Mouse (Mus musculus): Measurements from ENCODE around the gene Zmynd8.

Gene Zmynd8

DNA sequence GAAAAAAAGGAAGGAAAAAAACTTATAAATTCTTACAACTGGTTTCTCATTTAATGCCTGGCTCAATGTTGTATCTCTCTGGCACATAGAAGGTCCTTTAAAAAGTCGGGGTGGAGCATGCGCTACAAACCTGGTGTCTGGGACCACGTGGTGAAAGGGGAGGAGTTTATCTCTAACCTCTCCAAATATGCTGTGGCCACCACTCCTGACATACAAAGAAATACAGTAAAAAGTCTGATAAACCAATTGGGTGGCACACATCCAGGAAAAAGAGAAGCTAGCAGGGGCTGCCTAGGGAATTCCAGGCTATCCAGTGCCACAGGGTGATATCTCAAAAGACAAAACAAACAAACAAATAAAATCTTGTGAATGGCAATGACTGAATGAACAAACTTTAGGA lies 1.1 kb upstream of the Zmynd8 start:
- DNase-seq (ENCODE audit: extremely low read depth, low read depth, low spot score) = no peak

DNA sequence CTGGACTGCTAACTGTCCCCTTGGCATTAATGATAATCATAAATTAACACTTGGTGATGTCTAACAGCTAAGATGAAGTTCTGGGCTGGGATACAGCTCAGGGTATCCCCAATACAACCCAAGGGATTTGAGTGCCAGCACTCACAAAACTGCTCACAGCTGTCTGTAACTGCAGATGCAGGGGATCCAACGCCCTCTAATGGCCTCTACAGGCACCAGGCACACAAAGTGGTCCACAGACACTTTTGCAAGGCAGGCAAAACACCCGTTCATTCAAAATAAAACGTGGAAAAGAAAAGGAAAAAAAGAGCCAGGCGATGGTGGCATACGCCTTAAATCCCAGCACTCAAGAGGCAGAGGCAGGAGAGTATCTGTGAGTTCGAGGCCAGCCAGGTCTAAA lies 658 bp upstream of the Zmynd8 start:
- DNase-seq (ENCODE audit: extremely low read depth, low read depth, low spot score) = no peak

DNA sequence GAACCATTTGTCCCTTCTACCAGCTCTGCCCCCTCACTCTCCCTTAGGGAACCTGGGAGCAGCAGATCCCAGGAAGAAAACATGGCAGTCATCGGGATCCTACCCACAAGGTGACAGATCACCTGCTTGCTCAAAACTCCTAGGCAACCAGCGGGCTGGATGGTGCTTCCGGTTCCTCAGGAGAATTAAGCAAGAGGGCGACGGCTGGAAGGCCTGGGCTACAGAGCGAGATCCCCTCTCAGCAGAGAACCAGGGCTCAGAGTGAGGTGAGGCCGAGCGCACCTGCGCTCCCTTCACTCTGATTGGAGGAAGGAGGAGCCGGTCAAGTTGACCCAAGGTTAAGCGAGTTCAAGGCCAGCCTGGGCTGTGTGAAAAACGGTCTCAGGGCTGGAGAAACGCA lies 2.6 kb downstream of the Zmynd8 start:
- DNase-seq (ENCODE audit: extremely low read depth, low read depth, low spot score) = no peak

DNA sequence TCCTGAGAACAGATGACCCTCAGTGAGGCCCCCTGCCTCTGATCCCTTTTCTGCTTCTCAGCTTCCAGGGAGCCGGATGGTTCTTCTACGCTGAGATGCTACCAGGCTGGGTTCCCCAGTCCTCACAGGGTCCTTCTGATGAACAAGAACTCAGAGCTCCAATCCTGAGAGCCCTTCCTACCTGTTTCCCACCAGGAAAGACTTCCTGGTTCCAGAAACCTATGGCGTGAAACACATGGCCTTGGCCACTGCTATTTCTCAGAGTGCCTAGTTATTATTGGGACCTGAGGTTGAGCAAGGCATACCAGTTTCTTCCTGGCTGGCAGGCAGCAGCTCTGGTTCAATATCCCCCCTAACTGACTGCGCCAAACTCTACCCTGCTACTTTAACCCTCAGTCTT lies 3.1 kb downstream of the Zmynd8 start:
- DNase-seq (ENCODE audit: extremely low read depth, low read depth, low spot score) = no peak

DNA sequence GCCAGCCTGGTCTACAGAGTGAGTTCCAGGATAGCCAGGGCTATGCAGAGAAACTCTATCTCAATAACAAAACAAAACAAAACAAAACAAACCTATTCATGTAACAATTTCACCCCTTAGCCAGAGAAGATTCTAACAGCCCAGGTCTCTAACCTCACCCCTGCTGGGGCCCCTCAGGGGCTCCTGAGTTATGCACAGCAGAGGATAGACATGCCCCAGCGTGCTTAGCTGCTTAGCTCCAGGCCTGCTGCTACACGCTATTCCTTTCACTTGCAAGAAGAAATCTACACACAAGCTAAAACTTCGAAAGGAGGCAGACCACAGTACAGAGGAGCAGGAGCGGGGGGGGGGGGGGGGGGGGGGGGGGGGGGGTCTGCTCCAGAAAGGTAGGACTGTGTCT lies 4.3 kb downstream of the Zmynd8 start:
- no peak for DNase-seq (ENCODE audit: extremely low read depth, low read depth, low spot score)

DNA sequence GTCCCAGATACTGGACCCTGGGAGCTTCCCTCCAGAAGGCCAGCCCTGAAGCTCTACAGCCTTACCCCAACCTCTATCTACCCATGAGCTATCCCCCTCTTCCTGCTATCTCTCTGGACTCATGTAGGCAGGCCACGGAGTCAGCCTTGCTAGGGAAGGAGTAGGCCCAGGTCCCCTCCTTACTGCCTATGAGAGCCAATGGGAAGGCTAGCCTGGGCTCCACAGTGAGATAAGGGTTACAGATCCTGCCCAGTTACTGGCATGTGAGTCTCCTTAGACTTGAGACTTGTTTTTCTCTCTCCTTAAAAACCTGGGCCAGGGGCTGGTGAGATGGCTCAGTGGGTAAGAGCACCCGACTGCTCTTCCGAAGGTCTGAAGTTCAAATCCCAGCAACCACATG lies 5.6 kb downstream of the Zmynd8 start:
- no peak for DNase-seq (ENCODE audit: extremely low read depth, low read depth, low spot score)

DNA sequence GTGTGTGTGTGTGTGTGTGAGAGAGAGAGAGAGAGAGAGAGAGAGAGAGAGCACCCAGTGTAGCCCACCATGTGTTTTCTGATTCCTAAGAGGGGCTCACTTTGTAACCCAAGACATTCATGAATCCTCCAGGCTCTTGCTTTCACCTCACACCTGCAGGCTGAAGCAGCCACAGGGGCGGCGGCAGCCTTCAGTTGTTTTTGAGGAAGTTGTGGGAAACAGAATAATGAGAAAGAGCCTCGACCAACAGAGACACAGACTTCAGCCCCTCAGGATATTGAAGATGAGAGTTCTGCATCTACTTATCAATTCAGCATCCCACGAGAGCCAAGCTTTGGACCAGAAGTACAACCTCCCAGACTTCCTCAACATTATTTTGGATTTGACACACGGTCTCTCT lies 6.2 kb downstream of the Zmynd8 start:
- no peak for DNase-seq (ENCODE audit: extremely low read depth, low read depth, low spot score)

DNA sequence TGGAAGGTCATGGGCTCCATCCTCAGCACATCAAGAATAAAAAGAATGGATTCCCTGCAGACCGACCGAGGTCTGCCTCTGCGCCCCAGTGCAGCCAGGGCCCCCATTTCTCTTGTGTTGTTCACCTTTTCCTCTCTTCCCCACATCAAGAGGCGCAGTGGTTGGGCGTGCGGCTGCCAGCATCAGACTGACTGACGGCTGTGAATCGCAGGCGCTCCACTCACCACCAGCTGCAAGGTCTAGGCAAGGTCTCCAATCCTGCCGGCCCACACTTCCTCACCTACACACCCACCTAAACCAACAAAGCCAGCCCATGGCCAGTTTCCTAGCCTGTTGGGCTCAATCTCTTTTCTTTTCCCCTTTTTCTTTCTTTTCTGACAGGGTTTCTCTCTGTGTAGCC lies 8.4 kb downstream of the Zmynd8 start:
- no peak for DNase-seq (ENCODE audit: extremely low read depth, low read depth, low spot score)

DNA sequence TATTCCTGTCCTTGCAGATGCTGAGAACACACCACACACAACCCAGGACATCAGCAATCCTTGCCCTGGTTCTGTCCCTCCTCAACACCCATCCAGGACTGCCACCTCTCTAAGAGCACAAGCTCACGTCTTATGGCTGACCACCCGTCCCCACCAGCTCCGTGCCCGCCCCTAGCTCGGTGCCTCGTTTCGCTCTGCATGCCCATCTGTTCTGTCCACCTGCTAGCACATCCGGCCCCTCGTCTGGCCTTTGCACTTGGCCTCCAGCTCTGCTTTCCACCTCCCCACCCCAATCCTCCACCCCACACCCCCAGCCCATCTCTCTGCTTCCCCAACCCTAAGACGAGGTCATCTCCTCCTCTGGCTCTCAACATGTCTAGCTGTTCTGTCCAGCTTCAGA lies 8.9 kb downstream of the Zmynd8 start:
- DNase-seq (ENCODE audit: extremely low read depth, low read depth, low spot score) = no peak

DNA sequence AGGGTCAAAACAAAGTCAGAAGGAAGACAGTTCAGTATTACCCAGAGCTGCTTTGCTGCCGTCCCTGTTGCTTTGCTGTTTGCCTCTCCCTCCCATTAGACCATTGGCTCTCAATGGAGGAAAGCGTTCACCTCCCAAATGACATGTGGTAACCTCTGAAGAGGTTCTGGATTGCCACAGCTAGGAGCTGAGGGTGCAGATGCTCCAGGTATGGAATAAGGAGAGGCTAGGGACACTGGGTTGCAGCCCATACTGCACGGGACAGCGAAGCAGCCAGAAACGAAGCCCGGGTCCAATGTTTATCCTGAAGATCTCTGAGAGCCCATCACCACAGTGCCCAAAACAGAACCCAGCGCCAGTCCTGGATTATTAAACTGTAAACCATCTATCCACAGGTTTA lies 9.6 kb downstream of the Zmynd8 start:
- no peak for DNase-seq (ENCODE audit: extremely low read depth, low read depth, low spot score)

DNA sequence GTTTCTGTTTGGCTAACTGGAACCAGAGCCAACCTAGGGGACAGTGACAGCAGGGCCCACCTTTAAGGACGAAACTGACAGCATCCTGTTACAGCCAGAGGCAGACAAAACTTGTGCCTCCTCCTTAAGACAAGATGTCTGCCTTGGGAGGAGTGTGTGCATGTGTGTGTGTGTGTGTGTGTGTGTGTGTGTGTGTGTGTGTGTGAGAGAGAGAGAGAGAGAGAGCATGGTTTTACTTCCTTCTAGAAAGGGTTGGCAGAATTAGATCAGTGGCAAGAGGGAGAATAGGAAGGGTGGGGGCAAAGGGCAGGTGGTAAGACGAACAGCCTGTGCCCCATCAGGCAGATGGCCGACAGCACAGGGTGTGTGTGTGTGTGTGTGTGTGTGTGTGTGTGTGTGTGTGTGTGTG lies 10.0 kb downstream of the Zmynd8 start:
- no peak for DNase-seq (ENCODE audit: extremely low read depth, low read depth, low spot score)

DNA sequence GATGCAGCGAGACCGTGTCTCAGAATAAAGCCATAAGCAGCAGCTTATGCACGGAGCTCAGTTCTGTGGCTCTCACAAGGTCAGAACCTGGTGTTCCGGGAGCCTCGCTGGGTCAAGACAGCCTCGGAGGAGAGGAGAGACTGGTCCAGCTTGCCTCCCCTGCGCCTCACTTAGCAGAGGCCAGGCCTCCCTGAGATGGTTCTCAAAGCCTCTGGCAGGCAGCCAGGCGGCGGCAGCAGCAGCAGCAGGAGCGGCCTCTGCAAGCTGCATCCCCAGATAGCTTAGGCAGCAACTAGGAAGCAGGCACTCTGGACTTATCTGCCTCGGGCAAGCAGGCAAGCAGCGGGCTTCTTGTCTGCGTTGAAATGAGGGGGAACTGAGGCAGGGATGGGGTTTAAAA lies 10.4 kb downstream of the Zmynd8 start:
- no peak for DNase-seq (ENCODE audit: extremely low read depth, low read depth, low spot score)

DNA sequence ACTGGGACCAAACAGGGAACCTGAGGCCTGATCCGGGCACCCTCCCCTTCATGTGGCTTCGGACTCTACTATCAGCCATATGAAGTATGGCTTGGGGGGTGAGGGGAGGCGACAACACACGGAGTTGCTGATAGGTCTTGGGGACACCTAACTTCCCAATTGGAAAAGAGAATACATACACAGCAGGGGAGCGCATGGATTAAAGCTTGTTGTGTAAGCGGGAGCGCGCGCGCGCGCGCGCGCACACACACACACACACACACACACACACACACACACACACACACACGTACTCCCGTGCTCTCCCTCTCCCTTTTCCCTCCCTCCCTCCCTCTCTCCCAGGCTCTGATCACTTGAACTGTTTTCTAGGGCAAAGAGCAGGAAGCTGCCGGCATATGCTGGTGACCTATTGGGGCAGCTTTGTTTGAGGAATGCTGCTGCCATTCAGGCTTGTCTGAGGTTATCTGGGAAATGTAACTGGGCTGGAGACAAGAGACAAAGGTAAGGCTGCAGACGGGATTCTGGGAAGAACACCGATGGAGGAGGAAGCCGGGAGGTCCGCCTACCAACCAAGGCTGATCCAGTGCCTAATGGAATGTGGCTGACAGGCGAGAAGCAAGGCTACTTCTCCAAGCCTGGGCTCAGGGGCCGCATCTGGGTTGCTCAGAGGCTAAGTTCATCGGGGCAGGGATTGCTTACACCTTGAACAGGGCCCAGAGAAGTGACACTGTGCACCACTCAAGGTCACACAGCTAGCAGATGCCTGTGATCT lies 11.8 kb downstream of the Zmynd8 start:
- DNase-seq (ENCODE audit: extremely low read depth, low read depth, low spot score) = no peak

DNA sequence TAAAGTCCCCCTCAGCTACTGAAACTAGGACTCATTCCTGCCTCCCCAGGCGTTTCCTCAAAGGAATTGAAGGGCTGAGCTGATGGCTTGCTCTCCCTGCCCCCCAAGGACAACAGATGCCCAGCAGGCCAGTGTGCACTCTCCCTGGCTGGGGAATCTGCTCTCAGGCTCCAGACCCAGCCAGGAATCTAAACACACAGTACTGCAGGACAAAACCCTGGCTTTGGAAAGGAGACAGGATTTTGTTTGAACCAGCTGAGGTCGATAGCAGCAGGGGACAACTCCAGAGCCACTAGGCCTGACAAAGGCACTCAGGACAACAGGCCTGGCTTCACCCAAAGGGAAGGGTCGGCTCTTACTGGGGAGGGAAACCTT lies 12.3 kb downstream of the Zmynd8 start:
- DNase-seq (ENCODE audit: extremely low read depth, low read depth, low spot score) = no peak

DNA sequence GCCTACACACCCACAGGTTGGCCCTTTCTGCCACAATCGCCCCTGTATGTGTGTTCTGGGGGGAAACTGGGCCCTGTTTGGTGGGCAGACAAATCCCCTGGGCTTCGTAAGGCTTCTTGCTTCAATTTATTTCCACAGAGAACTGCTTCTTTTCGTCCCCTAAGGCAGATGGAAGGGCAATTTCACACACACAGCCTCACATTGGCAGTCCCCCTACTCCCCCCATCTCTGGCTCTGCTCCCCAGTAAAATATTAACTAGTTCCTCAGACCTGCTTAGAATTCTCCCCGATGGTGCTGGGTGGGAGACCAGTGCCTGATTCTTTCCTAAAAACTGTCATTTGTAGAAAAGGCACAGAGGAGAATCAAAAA lies 12.9 kb downstream of the Zmynd8 start:
- no peak for DNase-seq (ENCODE audit: extremely low read depth, low read depth, low spot score)

DNA sequence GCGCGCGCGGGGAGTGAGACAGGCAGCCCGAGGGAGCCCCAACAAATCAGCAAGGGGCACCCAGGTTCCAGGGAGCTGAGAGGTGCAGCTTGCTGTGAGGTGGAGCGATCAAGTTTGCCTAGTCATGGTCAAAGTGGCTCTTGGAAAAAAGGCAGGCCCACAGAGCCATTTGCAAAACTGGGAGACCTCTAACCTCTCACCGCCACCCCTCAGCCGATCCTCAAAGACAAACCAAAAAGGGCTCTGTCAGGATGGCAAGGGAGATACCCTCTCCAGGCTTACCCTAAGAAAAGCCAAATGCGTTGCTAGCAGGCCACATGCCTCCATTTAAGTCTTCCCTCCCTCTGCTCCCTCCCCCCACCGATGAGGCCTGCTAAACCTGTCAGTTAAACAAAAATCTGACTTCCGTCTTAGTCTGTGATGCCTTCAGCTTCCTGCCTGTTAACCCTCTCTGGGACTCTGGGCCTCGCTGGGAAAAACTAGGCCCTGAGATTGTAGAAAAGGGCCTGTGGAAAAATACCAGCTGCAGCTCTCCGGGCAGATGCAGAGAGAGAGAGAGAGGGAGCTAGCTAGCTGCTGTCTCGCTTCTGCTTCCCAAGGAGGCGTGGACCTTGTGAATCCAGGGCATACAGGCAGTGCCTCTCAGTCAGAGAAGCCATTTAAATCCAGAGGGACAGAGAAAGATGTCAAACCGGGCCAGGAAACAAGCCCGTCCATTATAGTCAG lies 13.4 kb downstream of the Zmynd8 start:
- DNase-seq (ENCODE audit: extremely low read depth, low read depth, low spot score) = no peak

DNA sequence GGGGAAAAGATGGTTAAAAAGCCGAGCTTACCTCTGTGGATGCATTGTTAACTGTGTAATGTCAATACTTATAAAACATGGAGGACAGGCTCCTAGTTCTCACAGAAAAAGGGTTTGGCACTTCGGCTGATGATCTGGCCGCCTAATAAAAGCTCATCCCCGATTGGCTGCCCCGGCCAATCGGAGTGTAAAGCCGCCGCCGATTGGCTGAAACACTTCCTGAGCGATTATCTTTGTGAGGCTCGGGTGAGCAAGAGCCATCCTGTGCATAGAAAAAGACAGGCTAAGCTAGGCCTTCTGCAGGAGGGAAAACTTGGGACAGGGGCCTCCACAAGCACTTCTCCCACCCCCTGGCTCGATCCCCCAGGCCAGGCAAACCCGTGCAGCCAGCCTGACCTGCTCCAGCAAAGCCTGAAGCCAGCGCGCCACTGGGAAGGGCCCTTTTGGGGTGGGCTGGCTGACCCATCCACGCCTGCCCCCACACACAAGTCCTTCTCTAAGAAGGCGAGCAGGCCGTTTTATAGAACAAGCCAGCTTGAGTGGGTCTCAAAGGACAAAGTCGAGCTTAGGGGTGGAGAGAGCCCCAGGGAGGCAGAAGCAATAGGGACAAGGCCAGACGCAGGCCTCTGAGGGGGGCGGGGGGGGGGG lies 14.1 kb downstream of the Zmynd8 start:
- DNase-seq (ENCODE audit: extremely low read depth, low read depth, low spot score) = no peak

DNA sequence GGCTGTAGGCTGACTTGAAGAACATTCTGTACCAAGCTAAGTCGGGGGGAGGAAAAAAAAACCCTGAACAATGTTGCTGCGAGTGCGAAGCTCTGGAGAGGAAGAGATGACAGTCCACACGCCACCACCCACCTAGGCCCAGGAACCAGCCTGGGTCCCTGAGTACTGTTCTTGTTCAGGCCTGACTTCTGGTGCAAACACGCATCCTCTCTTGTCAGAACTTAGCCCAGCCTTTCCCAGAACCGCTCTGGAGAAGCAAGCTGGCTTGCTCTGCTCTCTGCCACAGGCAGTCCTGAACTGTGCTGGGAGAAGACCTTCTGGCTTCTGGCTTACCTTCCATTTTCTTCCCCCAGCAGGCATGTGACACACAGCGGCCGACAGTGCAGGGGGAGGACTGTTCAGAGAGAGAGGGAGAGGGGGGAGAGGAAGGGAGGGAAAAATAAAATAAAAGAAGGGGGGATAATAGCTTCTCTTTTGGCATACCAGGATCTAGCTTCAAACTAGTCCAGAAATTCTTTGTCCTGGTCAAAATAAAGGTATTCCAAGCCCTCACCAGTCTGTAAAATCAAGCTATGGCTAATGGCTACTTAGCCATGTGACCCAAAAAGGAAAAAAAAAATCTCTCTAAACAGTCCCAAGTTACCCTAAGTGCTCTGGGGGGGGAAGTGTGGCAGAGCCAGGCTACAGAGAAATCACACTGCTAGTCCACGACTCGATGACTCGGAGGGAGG lies 14.8 kb downstream of the Zmynd8 start:
- DNase-seq (ENCODE audit: extremely low read depth, low read depth, low spot score) = peak; percentile 73

DNA sequence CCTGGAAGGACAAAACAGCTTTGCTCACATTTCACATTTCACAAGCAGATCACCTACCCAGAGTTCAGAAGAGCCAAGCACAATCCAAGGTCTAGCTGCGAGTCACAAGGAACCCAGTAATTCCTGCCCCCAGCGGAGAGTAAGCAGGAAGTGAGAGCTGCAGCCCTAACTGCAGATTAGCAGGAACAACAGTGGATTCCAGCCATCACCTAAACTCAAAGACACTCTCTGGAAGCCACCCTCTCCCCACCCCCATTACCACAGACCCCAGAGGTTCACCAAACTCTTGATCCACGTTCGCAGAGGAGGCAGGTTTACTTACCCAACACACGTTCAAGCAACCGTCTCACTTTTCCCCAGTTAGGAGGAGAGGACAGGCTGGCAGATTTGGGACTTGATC lies 15.8 kb downstream of the Zmynd8 start:
- DNase-seq (ENCODE audit: extremely low read depth, low read depth, low spot score) = no peak

DNA sequence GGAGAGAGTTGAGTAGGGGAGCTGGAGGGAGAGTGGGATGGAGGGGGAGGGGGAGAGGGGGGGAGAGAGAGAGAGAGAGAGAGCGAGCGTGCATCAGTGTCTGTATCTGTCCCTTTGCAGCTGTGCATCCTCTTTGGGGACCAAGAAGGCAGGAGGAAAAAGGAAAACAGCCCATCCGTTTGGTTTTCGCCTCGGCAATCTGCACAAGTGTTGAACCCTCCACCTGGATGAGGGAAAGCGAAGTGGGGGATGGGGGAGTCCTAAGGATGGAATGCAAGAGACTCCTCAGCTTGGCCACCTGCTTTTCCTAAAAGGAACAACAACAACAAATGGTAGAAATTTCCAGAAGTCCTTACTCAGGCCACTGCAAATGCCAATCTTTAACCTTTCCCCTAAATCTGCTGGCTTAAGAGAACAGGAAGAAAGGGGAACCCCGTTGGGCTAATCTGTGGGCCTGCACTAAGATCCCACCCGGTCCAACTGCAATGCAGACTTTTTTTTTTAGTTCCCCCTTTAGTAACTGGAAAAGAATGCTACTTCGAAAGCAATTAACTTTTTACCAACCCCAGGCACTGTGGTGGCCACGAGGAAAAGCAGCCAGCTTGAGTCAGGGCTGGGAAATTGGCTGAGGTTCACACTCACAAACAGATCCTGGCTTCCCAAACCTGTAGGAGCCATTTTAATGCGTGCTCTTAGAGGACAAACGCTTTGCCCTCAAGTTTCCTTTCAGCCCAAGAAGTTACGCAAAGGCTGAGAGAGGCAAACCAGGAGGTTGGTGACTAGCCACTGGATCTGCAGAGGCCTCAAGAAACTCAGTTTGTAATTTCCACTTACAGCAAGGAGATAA lies 17.0 kb downstream of the Zmynd8 start:
- no peak for DNase-seq (ENCODE audit: extremely low read depth, low read depth, low spot score)

DNA sequence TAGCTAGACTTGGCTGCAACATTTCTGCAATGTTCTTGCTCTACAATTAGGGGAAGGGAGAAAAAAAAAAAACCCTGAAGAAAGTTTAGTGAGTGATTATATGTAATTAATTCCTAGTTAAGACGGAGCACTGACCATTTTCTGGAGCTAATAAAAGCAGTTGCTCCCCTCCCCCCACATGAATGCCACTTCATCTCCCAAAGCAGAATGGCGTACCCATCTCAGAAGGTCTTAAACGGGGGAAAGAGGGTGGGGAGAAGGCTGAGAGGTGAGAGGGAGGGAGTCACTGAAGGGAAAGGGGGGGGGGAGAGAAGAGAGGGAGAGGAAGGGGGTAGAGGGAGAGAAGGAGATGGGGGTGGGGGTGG lies 17.6 kb downstream of the Zmynd8 start:
- no peak for DNase-seq (ENCODE audit: extremely low read depth, low read depth, low spot score)

Measured in fat pad, adult 2 months (tissue).